Mouse (Mus musculus) hindbrain, embryonic 12.5 days (tissue): ENCODE data around the gene Zbtb7b. TPM values are rescaled to one million over a fixed set of nuclear protein-coding genes. Genes with fewer than 3 reads are reported as not detected.

Experiments used
- ATAC-seq: fragments of 200-750 bp; cut with Nextera tagmentation; 2 replicates; pipeline ENCODE4 v1.8.0; 2017; ENCODE audit warnings: moderate TSS enrichment; ENCODE audit not compliant: low FRiP score
- H3K27ac ChIP-seq: fragments of 300-500 bp; sonication (generic); 2 replicates; pipeline ENCODE4 v1.5.1; 2016; ENCODE audit warnings: mild to moderate bottlenecking
- H3K27me3 ChIP-seq: fragments of 300-500 bp; sonication (generic); 2 replicates; pipeline ENCODE4 v1.6.1; 2016; ENCODE audit warnings: mild to moderate bottlenecking
- H3K36me3 ChIP-seq: fragments of 300-500 bp; sonication (generic); 2 replicates; pipeline ENCODE4 v1.6.1; 2016; ENCODE audit warnings: mild to moderate bottlenecking
- H3K4me1 ChIP-seq: fragments of 300-500 bp; sonication (generic); 2 replicates; pipeline ENCODE4 v1.6.1; 2016
- H3K4me2 ChIP-seq: fragments of 300-500 bp; sonication (generic); replicated peaks from 2 replicates; pipeline ENCODE4 v1.6.1; 2016; ENCODE audit warnings: mild to moderate bottlenecking
- H3K4me3 ChIP-seq: fragments of 300-500 bp; sonication (generic); 2 replicates; pipeline ENCODE4 v1.5.1; 2016; ENCODE audit warnings: mild to moderate bottlenecking
- H3K9ac ChIP-seq: fragments of 300-500 bp; sonication (generic); 2 replicates; pipeline ENCODE4 v1.6.1; 2016; ENCODE audit warnings: mild to moderate bottlenecking, moderate library complexity
- H3K9me3 ChIP-seq: fragments of 300-500 bp; sonication (generic); replicated peaks from 2 replicates; pipeline ENCODE4 v1.6.1; 2016; ENCODE audit warnings: mild to moderate bottlenecking
- WGBS: fragments of 180-500 bp; shearing (Covaris S2); methylation state at CpG from one replicate; pipeline ENCODE4 v1.1.7; 2016; 5-methylcytosine and 5-hydroxymethylcytosine counted together
- polyA plus RNA-seq: library from polyadenylated mRNA; unstranded; fragments of >200 nt; fragmentation: Nextera tagmentation; extraction: Ambion mirVana; gene quantifications from 2 replicates; pipeline ENCODE4 v1.2.1, GENCODE M21; 2016

The Zbtb7b gene
- polyA plus RNA-seq, 1 experiment from 2014 or later = 0.80 TPM

- H3K4me3 ChIP-seq = peak overlapping the region; percentile 55
- H3K27me3 ChIP-seq = peaks cover 46% of the 10 kb centered on the region
- ATAC-seq = peak; percentile 93
Measured at GRCm38 (mm10) chr3:89393605-89394004, 971 bp downstream of the Zbtb7b start.

GRCm38 (mm10) chr3:89392871-89393311, 1.7 kb downstream of the Zbtb7b start:
- peak overlapping the region; percentile 100 for H3K4me2 ChIP-seq
- 1% methylated on average over 19 of the region's 24 CpGs for WGBS
- no peak overlapping the region for H3K27ac ChIP-seq
- peaks cover 46% of the 10 kb centered on the region for H3K27me3 ChIP-seq
- peak overlapping the region; percentile 68 for H3K9ac ChIP-seq
- no peaks in the 10 kb centered on the region for H3K36me3 ChIP-seq
- no peak for ATAC-seq
- H3K4me1 ChIP-seq = peaks cover 62% of the 10 kb centered on the region
- H3K9me3 ChIP-seq = no peaks in the 10 kb centered on the region
- peak overlapping the region; percentile 55 for H3K4me3 ChIP-seq

More at GRCm38 (mm10) chr3:89393605-89394004, 971 bp downstream of the Zbtb7b start:
- WGBS = 1% methylated on average over 15 of the region's 15 CpGs
- Histone ChIP-seq H3K4me1 (peaks cover 62% of the 10 kb centered on the region), H3K9ac (peak overlapping the region; percentile 59), H3K4me2 (peak overlapping the region; percentile 100), H3K27ac (peak overlapping the region; percentile 71), H3K36me3 (no peaks in the 10 kb centered on the region), H3K9me3 (no peaks in the 10 kb centered on the region)

- H3K27ac ChIP-seq = no peak overlapping the region
- H3K4me1 ChIP-seq = peaks cover 64% of the 10 kb centered on the region
- under 1% methylated on average over 50 of the region's 56 CpGs for WGBS
- peaks cover 46% of the 10 kb centered on the region for H3K27me3 ChIP-seq
- no peaks in the 10 kb centered on the region for H3K9me3 ChIP-seq
- H3K36me3 ChIP-seq = no peaks in the 10 kb centered on the region
- H3K4me3 ChIP-seq = peak overlapping the region; percentile 55
- peak overlapping the region; percentile 68 for H3K9ac ChIP-seq
- ATAC-seq = no peak
- H3K4me2 ChIP-seq = peak overlapping the region; percentile 100
Measured at GRCm38 (mm10) chr3:89391663-89392511, 2.7 kb downstream of the Zbtb7b start.

GRCm38 (mm10) chr3:89390699-89391662, 3.6 kb downstream of the Zbtb7b start:
- peak overlapping the region; percentile 68 for H3K9ac ChIP-seq
- H3K4me1 ChIP-seq = peaks cover 57% of the 10 kb centered on the region
- no peaks in the 10 kb centered on the region for H3K36me3 ChIP-seq
- H3K9me3 ChIP-seq = no peaks in the 10 kb centered on the region
- no peak overlapping the region for H3K27ac ChIP-seq
- no peak for ATAC-seq
- WGBS = 10% methylated on average over 17 of the region's 19 CpGs
- H3K27me3 ChIP-seq = peaks cover 42% of the 10 kb centered on the region
- H3K4me3 ChIP-seq = peak overlapping the region; percentile 55
- H3K4me2 ChIP-seq = peak overlapping the region; percentile 100

GRCm38 (mm10) chr3:89390111-89390515, 4.5 kb downstream of the Zbtb7b start:
- H3K4me3 ChIP-seq = no peak overlapping the region
- H3K4me2 ChIP-seq = no peak overlapping the region
- H3K4me1 ChIP-seq = peaks cover 48% of the 10 kb centered on the region
- WGBS = 46% methylated on average over 4 of the region's 5 CpGs
- H3K9me3 ChIP-seq = no peaks in the 10 kb centered on the region
- ATAC-seq = no peak
- peaks cover 35% of the 10 kb centered on the region for H3K27me3 ChIP-seq
- no peaks in the 10 kb centered on the region for H3K36me3 ChIP-seq
- H3K9ac ChIP-seq = no peak overlapping the region
- H3K27ac ChIP-seq = no peak overlapping the region

GRCm38 (mm10) chr3:89388901-89389740, 5.5 kb downstream of the Zbtb7b start:
- H3K4me1 ChIP-seq = peaks cover 39% of the 10 kb centered on the region
- H3K27me3 ChIP-seq = peaks cover 32% of the 10 kb centered on the region
- ATAC-seq = no peak
- no peak overlapping the region for H3K27ac ChIP-seq
- WGBS = 74% methylated on average over 5 of the region's 6 CpGs
- no peak overlapping the region for H3K4me2 ChIP-seq
- no peaks in the 10 kb centered on the region for H3K36me3 ChIP-seq
- H3K9ac ChIP-seq = no peak overlapping the region
- no peaks in the 10 kb centered on the region for H3K9me3 ChIP-seq
- H3K4me3 ChIP-seq = no peak overlapping the region

GRCm38 (mm10) chr3:89388134-89388881, 6.3 kb downstream of the Zbtb7b start:
- ATAC-seq = no peak
- 0 out of 2 replicates have a peak overlapping the region, but pooled peaks have one; percentile 11 for H3K4me2 ChIP-seq
- H3K36me3 ChIP-seq = no peaks in the 10 kb centered on the region
- H3K27me3 ChIP-seq = peaks cover 32% of the 10 kb centered on the region
- H3K9me3 ChIP-seq = no peaks in the 10 kb centered on the region
- WGBS = 73% methylated on average over 11 of the region's 11 CpGs
- peaks cover 36% of the 10 kb centered on the region for H3K4me1 ChIP-seq
- H3K27ac ChIP-seq = no peak overlapping the region
- H3K9ac ChIP-seq = no peak overlapping the region
- H3K4me3 ChIP-seq = no peak overlapping the region

- no peak overlapping the region for H3K9ac ChIP-seq
- H3K27ac ChIP-seq = no peak overlapping the region
- WGBS = 71% methylated on average over 11 of the region's 11 CpGs
- H3K36me3 ChIP-seq = no peaks in the 10 kb centered on the region
- no peaks in the 10 kb centered on the region for H3K9me3 ChIP-seq
- H3K4me3 ChIP-seq = no peak overlapping the region
- H3K27me3 ChIP-seq = peaks cover 28% of the 10 kb centered on the region
- H3K4me2 ChIP-seq = no peak overlapping the region
- peaks cover 29% of the 10 kb centered on the region for H3K4me1 ChIP-seq
- ATAC-seq = no peak
Measured at GRCm38 (mm10) chr3:89387632-89388031, 6.9 kb downstream of the Zbtb7b start.

- no peak overlapping the region for H3K9ac ChIP-seq
- H3K4me3 ChIP-seq = no peak overlapping the region
- no peak for ATAC-seq
- H3K27me3 ChIP-seq = peaks cover 19% of the 10 kb centered on the region
- WGBS = 50% methylated on average over 17 of the region's 17 CpGs
- peaks cover 20% of the 10 kb centered on the region for H3K4me1 ChIP-seq
- no peaks in the 10 kb centered on the region for H3K36me3 ChIP-seq
- no peaks in the 10 kb centered on the region for H3K9me3 ChIP-seq
- no peak overlapping the region for H3K4me2 ChIP-seq
- H3K27ac ChIP-seq = no peak overlapping the region
Measured at GRCm38 (mm10) chr3:89386438-89387420, 7.8 kb downstream of the Zbtb7b start.

- H3K4me3 ChIP-seq = no peak overlapping the region
- H3K4me1 ChIP-seq = peaks cover 7% of the 10 kb centered on the region
- no peak overlapping the region for H3K4me2 ChIP-seq
- H3K27me3 ChIP-seq = peaks cover 8% of the 10 kb centered on the region
- no peak for ATAC-seq
- no peak overlapping the region for H3K27ac ChIP-seq
- no peak overlapping the region for H3K9ac ChIP-seq
- no peaks in the 10 kb centered on the region for H3K9me3 ChIP-seq
- H3K36me3 ChIP-seq = no peaks in the 10 kb centered on the region
- WGBS = 42% methylated on average over 10 of the region's 11 CpGs
Measured at GRCm38 (mm10) chr3:89385451-89385850, 9.1 kb downstream of the Zbtb7b start.
